Mouse (Mus musculus) heart, embryonic 11.5 days (tissue): ENCODE results near the gene Fkbp5. TPM values are rescaled to one million over a fixed set of nuclear protein-coding genes. Genes with fewer than 3 reads are reported as not detected.
A peak's percentile ranks its signal among the peaks of the same experiment; 100 is the strongest.

Experiments
- ATAC-seq: fragments of 200-750 bp; cut with Nextera tagmentation; replicated peaks from 2 replicates; pipeline ENCODE4 v1.8.0; 2017; ENCODE audit warnings: moderate library complexity; ENCODE audit not compliant: insufficient number of reproducible peaks, low FRiP score, low TSS enrichment
- H3K27ac ChIP-seq: fragments of 300-500 bp; sonication (generic); 2 replicates; pipeline ENCODE4 v1.5.1; 2014; ENCODE audit warnings: mild to moderate bottlenecking, low read depth, low read length
- H3K27me3 ChIP-seq: fragments of 300-500 bp; sonication (generic); 2 replicates; pipeline ENCODE4 v1.6.1; 2014; ENCODE audit warnings: mild to moderate bottlenecking, low read length, mixed read lengths; ENCODE audit not compliant: control insufficient read depth, insufficient read depth
- H3K36me3 ChIP-seq: fragments of 300-500 bp; sonication (generic); 2 replicates; pipeline ENCODE4 v1.6.1; 2014; ENCODE audit warnings: mild to moderate bottlenecking, low read length, moderate library complexity, mixed read lengths; ENCODE audit not compliant: control insufficient read depth, insufficient read depth
- H3K4me1 ChIP-seq: fragments of 300-500 bp; sonication (generic); 2 replicates; pipeline ENCODE4 v1.6.1; 2014; ENCODE audit warnings: low read length; ENCODE audit not compliant: control insufficient read depth, insufficient read depth
- H3K4me2 ChIP-seq: fragments of 300-500 bp; sonication (generic); 2 replicates; pipeline ENCODE4 v1.6.1; 2014; ENCODE audit warnings: mild to moderate bottlenecking, moderate library complexity
- H3K4me3 ChIP-seq: fragments of 300-500 bp; sonication (generic); 2 replicates; pipeline ENCODE4 v1.5.1; 2014; ENCODE audit warnings: low read depth, low read length
- H3K9ac ChIP-seq: fragments of 300-500 bp; sonication (generic); 2 replicates; pipeline ENCODE4 v1.6.1; 2014; ENCODE audit warnings: mild to moderate bottlenecking, low read depth, low read length, moderate library complexity
- H3K9me3 ChIP-seq: fragments of 300-500 bp; sonication (generic); replicated peaks from 2 replicates; pipeline ENCODE4 v1.6.1; 2016; ENCODE audit warnings: low read length; ENCODE audit not compliant: control insufficient read depth
- WGBS: fragments of 180-500 bp; shearing (Covaris S2); extraction: QIAGEN DNeasy Blood & Tissue Kit; methylation state at CpG from one replicate; pipeline ENCODE4 v1.1.7; 2014; ENCODE audit not compliant: insufficient replicate concordance; 5-methylcytosine and 5-hydroxymethylcytosine counted together
- polyA plus RNA-seq: library from polyadenylated mRNA; unstranded; fragments of >200 nt; fragmentation: Nextera tagmentation; extraction: Ambion mirVana; gene quantifications from 2 replicates; pipeline ENCODE4 v1.2.1, GENCODE M21; 2014

The Fkbp5 gene
- polyA plus RNA-seq, 1 experiment from 2014 or later: 5.8 TPM

DNA sequence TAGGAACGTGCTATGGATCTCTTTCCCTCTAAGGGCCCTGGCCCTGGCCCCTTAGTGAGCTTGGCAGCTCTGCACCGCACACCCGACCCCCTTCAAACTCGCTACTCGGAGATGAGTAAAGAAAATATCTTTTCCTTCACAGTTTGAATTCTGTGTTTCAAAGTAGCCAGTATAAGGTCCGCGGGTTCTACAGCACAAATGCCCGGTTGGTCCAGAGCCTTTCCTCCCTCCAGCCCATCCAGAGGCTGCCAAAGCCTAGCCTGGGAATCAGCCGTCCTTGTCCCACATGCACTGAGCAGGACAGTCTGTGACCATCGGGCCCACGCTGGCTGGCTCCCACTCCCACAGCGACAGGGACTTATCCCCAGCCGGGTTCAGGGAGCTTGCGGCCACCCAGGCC, 31.8 kb upstream of the Fkbp5 start, which contains the start of gene Clpsl2:
Clpsl2 (plus strand) TSS at position 301 of the 400 bp plus-strand sequence.
- no peak within 1 kb of the TSS for H3K9ac ChIP-seq
- no peak within 1 kb of the TSS for H3K4me2 ChIP-seq
- H3K9me3 ChIP-seq: no peaks in the 10 kb centered on the region
- H3K36me3 ChIP-seq: no peaks in the 10 kb centered on the region
- no peaks in the 10 kb centered on the region for H3K27me3 ChIP-seq
- no peaks in the 10 kb centered on the region for H3K4me1 ChIP-seq
- H3K27ac ChIP-seq: no peak within 1 kb of the TSS
- no peak for ATAC-seq
- 67% methylated on average over 14 of the region's 14 CpGs for WGBS
- H3K4me3 ChIP-seq: no peak within 1 kb of the TSS

DNA sequence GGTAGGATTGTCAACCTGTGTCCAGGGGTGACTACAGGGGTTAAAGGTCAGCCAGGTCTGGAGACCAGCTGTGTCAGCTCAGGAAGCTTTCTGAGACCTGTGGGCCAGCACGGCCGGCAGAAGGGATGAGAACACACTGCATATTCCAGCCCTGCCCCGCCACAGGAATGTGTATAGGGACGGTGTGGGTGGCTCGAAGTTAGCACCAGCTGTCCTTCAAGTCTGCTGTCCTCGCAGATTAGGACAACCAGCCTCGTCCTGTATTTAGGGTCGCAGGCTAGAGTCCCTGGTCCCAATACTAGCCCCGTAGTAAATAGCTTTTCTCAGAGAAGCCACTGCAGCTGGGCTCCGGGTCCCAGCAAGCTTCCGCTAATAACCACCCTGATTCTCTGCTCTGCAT, 31.2 kb upstream of the Fkbp5 start:
- no peak overlapping the region for H3K4me2 ChIP-seq
- H3K9me3 ChIP-seq: no peaks in the 10 kb centered on the region
- WGBS: 68% methylated on average over 11 of the region's 11 CpGs
- H3K4me1 ChIP-seq: no peaks in the 10 kb centered on the region
- H3K27ac ChIP-seq: no peak overlapping the region
- no peak overlapping the region for H3K4me3 ChIP-seq
- ATAC-seq: no peak
- H3K9ac ChIP-seq: no peak overlapping the region
- H3K36me3 ChIP-seq: no peaks in the 10 kb centered on the region
- no peaks in the 10 kb centered on the region for H3K27me3 ChIP-seq

DNA sequence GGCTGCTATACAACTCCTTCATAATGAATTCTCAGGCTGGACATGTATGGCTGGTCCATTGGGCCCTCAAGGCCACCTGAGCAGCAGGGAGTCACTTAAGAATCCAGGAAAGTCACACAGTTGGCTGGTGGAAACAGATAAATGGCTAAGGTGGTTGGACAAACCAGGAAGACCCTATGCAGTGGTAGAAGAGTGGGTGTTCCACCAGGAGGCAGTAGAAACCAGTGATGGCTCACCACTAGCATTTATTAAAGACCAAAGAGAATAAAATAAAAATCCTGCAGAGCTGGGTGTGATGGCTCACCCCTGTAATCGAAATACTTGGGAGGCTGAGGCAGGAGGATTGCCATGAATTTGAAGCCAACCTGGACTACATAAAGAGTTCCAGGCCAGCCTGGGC, 29.6 kb upstream of the Fkbp5 start:
- WGBS: 77% methylated on average over 1 of the region's 1 CpGs
- no peaks in the 10 kb centered on the region for H3K4me1 ChIP-seq

DNA sequence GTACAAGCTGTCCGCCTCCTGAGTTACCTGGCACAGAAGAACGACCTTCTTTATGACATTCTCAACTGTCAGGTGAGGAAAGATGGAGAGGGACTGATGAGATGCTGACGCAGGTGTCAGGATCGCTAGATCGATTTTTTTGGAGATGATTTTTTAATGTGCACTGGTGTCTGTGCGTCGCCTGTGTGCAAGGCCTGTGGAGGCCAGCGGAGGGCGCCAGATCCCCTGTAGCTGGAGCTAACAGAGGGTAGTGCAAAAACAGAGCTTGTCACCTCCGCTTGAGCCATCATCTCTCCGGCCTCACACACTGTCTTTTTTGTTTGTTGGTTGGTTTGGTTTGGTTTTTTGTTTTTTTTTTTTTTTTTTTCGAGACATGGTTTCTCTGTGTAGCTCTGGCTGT, 20.6 kb upstream of the Fkbp5 start:
- ATAC-seq: no peak
- no peaks in the 10 kb centered on the region for H3K4me1 ChIP-seq
- no peak overlapping the region for H3K4me2 ChIP-seq

More for the DNA sequence above, 29.6 kb upstream of the Fkbp5 start:
- no peaks in the 10 kb centered on the region for H3K9me3 ChIP-seq
- no peak overlapping the region for H3K9ac ChIP-seq
- no peak for ATAC-seq
- no peaks in the 10 kb centered on the region for H3K36me3 ChIP-seq
- no peak overlapping the region for H3K27ac ChIP-seq
- H3K27me3 ChIP-seq: no peaks in the 10 kb centered on the region
- H3K4me2 ChIP-seq: no peak overlapping the region
- no peak overlapping the region for H3K4me3 ChIP-seq

DNA sequence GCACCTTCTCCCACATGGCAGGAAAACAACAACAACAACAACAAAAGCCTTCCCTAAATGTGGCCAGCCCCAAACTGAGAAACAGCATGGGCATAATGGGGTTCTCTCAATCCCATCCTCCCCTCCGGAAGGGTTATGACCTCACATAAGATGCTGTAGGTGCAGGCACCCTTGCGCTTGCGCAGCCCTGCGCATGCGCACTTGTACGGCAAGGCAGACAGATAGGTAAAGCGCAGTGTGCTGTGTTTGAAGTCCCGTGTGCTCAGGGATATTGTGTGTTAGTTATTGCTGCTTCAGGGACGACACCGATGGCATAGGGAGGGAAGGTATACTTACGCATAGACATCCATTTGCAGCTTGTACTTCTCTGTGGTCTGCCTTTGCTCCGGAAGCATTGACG, 16.0 kb upstream of the Fkbp5 start:
- Histone ChIP-seq H3K4me2 (no peak overlapping the region), H3K9ac (no peak overlapping the region), H3K4me3 (no peak overlapping the region), H3K4me1 (no peaks in the 10 kb centered on the region), H3K27me3 (peaks cover 14% of the 10 kb centered on the region), H3K9me3 (no peaks in the 10 kb centered on the region), H3K36me3 (no peaks in the 10 kb centered on the region), H3K27ac (no peak overlapping the region)
- 81% methylated on average over 13 of the region's 13 CpGs for WGBS
- no peak for ATAC-seq

More for the DNA sequence above, 20.6 kb upstream of the Fkbp5 start:
- 43% methylated on average over 12 of the region's 12 CpGs for WGBS
- H3K27ac ChIP-seq: no peak overlapping the region
- no peak overlapping the region for H3K4me3 ChIP-seq
- no peaks in the 10 kb centered on the region for H3K36me3 ChIP-seq
- H3K27me3 ChIP-seq: peaks cover 6% of the 10 kb centered on the region; the same call in 1 of the 2 replicates
- 0 out of 2 replicates have a peak, but pooled peaks cover 4% of the 10 kb centered on the region for H3K9me3 ChIP-seq
- H3K9ac ChIP-seq: no peak overlapping the region

DNA sequence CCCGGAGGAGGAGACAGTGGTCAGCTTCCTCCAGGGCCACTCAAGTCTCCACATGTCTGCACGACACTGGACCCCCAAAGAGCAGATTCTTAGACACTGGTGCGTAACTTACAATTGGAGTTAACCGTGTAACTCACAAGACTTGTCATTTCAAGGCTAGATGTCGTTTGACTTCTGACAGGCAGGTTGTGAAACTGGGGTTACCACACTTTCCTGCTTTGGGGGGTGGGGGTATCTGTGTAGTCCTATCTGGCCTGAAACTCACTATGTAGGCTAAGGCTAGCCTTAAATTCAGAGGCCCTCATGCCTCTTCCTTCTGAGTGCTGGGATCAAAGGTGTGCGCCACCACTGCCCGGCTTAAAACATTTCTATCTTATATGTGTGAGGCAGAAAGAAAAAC, 15.2 kb upstream of the Fkbp5 start:
- Histone ChIP-seq H3K4me1 (no peaks in the 10 kb centered on the region; the same call in 1 of the 2 replicates), H3K9me3 (no peaks in the 10 kb centered on the region), H3K9ac (no peak overlapping the region), H3K27me3 (peaks cover 11% of the 10 kb centered on the region), H3K36me3 (no peaks in the 10 kb centered on the region), H3K27ac (no peak overlapping the region), H3K4me3 (no peak overlapping the region), H3K4me2 (no peak overlapping the region)
- whole genome bisulfite sequencing: 80% methylated on average over 7 of the region's 7 CpGs
- ATAC-seq: no peak

DNA sequence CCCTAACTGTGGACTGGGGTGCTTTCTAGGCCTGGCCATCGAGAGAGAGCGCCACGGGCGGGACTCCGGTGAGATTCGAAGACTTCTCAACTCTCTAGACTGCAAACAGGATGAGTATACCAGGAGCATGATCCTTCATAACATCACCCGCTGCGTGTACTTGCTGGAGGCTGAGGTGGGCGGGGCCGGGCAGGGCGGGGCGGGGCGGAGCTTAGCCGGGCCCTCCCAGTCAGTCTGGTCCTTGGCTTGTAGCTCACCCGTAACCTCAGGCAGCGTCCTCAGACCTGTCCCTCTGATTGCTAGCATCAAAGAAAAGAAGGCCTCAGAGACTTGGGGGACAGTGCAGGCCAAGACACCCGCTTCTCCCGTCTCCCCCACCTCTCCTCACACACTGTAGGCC, 14.6 kb upstream of the Fkbp5 start:
- H3K27ac ChIP-seq: no peak overlapping the region
- peaks cover 8% of the 10 kb centered on the region for H3K27me3 ChIP-seq
- ATAC-seq: no peak
- no peaks in the 10 kb centered on the region for H3K9me3 ChIP-seq
- no peak overlapping the region for H3K4me3 ChIP-seq
- H3K4me2 ChIP-seq: peak overlapping the region; percentile 31
- H3K36me3 ChIP-seq: no peaks in the 10 kb centered on the region
- WGBS: 15% methylated on average over 18 of the region's 18 CpGs
- no peaks in the 10 kb centered on the region; the same call in 1 of the 2 replicates for H3K4me1 ChIP-seq
- no peak overlapping the region for H3K9ac ChIP-seq

DNA sequence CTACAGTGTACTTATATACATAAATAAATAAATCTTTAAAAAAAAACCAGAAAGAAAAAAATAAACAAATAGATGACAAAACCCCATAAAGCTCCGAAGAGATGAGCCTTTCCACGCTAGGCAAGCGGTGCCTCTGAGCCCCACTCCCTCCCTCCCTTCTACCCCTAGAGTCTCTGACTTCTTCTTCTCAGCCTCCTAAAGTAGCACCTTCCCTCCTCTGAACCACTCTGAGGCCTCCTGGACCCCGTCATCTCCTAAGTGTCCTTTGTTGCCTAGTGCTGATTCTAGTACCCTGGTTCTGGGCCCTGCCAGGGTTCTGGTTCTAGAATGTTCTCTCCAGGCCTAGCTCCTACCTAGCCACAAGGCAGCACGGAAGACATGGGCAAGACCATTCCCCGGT, 13.2 kb upstream of the Fkbp5 start, which contains the start of gene Armc12:
Armc12 (plus strand) TSS at position 301 of the 400 bp plus-strand sequence.
- Histone ChIP-seq H3K4me3 (no peak within 1 kb of the TSS), H3K4me1 (no peaks in the 10 kb centered on the region; the same call in 1 of the 2 replicates), H3K27ac (no peak within 1 kb of the TSS), H3K27me3 (peaks cover 8% of the 10 kb centered on the region), H3K4me2 (no peak within 1 kb of the TSS), H3K9ac (no peak within 1 kb of the TSS), H3K9me3 (no peaks in the 10 kb centered on the region), H3K36me3 (no peaks in the 10 kb centered on the region)
- 80% methylated on average over 6 of the region's 6 CpGs for WGBS
- no peak for ATAC-seq

DNA sequence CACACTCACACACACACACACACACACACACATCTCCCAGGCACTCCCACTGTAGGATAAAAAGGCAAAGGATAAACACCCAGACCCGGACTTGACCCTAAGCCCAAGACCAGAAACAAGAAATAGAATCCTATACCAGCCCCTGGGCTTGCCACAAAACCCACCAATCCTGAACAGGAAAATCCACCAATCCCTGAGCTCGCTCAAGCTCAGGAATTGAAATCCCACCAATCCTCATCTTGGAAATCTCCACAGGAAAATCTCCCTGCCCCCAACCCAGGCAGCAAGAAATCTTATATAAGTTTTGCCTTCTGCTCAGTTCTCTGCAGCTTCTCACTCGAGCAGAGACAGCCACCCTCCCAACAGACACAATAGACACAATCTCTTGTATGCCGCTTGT, 11.8 kb upstream of the Fkbp5 start:
- 65% methylated on average over 4 of the region's 4 CpGs for WGBS
- Histone ChIP-seq H3K9ac (no peak overlapping the region), H3K4me1 (no peaks in the 10 kb centered on the region; the same call in 1 of the 2 replicates), H3K4me3 (no peak overlapping the region), H3K4me2 (no peak overlapping the region), H3K9me3 (no peaks in the 10 kb centered on the region), H3K27me3 (peaks cover 8% of the 10 kb centered on the region), H3K36me3 (no peaks in the 10 kb centered on the region), H3K27ac (no peak overlapping the region)
- no peak for ATAC-seq
